ENCODE assay signal across 12 mouse cellular contexts in genomic region chr1:178820556-178821435, GRCm38 (mm10).
A peak's percentile ranks its signal among the peaks of the same experiment; 100 is the strongest.
DNase-seq lines count a peak whose midpoint lies in the region; ATAC-seq and TF ChIP-seq lines count a peak whose summit lies in the region.
"Had no signal": no experiment of that assay in that cellular context is flagged by ENCODE, and none has a peak within 500 bp of the region (broad histone marks: within the 10 kb centered on the region; RNA-seq: fewer than 3 reads in every experiment).

No protein-coding gene starts in this region.

- H3K4me1 ChIP-seq in forebrain, postnatal 0 days (ENCODE audit: insufficient read depth), result no peaks in the 10 kb centered on the region
- peaks cover 29% of the 10 kb centered on the region for H3K4me1 ChIP-seq in limb, embryonic 14.5 days (ENCODE audit: control insufficient read depth, insufficient read depth, low read length)

- H3K9me3 ChIP-seq in forebrain, postnatal 0 days (ENCODE audit: low read length), result no peaks in the 10 kb centered on the region
- no peaks in the 10 kb centered on the region for H3K9me3 ChIP-seq in limb, embryonic 14.5 days (ENCODE audit: control insufficient read depth, low read length)

- H3K9ac ChIP-seq in forebrain, postnatal 0 days, result no peak overlapping the region
- no peak overlapping the region for H3K9ac ChIP-seq in limb, embryonic 14.5 days (ENCODE audit: low read depth, low read length, severe bottlenecking)

- H3K36me3 ChIP-seq in forebrain, postnatal 0 days (ENCODE audit: insufficient read depth), result no peaks in the 10 kb centered on the region
- no peaks in the 10 kb centered on the region for H3K36me3 ChIP-seq in limb, embryonic 14.5 days (ENCODE audit: control insufficient read depth, insufficient read depth, low read length)

- no peak overlapping the region for H3K4me3 ChIP-seq in forebrain, postnatal 0 days (ENCODE audit: low read depth, low read length)
- no peak overlapping the region for H3K4me3 ChIP-seq in limb, embryonic 14.5 days (replicated peaks; ENCODE audit: low read length)
- H3K4me3 ChIP-seq: heart, adult 2 months had no signal

- no peak for TF ChIP-seq CTCF in forebrain, postnatal 0 days (IDR thresholded peaks at IDR 0.05; ENCODE audit: low read depth)

- no peak overlapping the region for H3K27ac ChIP-seq in forebrain, postnatal 0 days (ENCODE audit: low read depth, low read length)
- no peak overlapping the region for H3K27ac ChIP-seq in limb, embryonic 14.5 days (replicated peaks; ENCODE audit: low read depth, low read length)
- H3K27ac ChIP-seq: heart, adult 2 months; macrophage had no signal

- WGBS in forebrain, postnatal 0 days, result 24% methylated on average over 14 of the region's 14 CpGs
- 41% methylated on average over 14 of the region's 14 CpGs for WGBS in limb, embryonic 14.5 days

- DNase-seq in embryo, embryonic 11 days, result peak; percentile 52
- no peak for DNase-seq in embryo, embryonic 10 days (ENCODE audit: low spot score)
- peak; percentile 62 for DNase-seq in Muller cell, postnatal 12 days (ENCODE audit: inconsistent ontology term)
- DNase-seq in forebrain, postnatal 0 days, result peak; percentile 42
- peak; percentile 54 for DNase-seq in limb, embryonic 14.5 days (ENCODE audit: low spot score)
- no peak for DNase-seq in frontal cortex, postnatal 14 days (ENCODE audit: low spot score in 2 of 2)
- DNase-seq in gastrocnemius, postnatal 25 days, result no peak
- DNase-seq in ovary, postnatal 14 days (ENCODE audit: low spot score), result no peak
- DNase-seq: adrenal gland, adult 2 months; heart, adult 2 months; kidney, adult 8-10 months had no signal

- 0 out of 2 replicates have a peak, but pooled peaks cover 7% of the 10 kb centered on the region for H3K27me3 ChIP-seq in forebrain, postnatal 0 days (ENCODE audit: insufficient read depth, low read length)
- H3K27me3 ChIP-seq in limb, embryonic 14.5 days (ENCODE audit: control insufficient read depth, insufficient read depth, low read length), result no peaks in the 10 kb centered on the region

- peak; percentile 78 for ATAC-seq in forebrain, postnatal 0 days
- ATAC-seq in limb, embryonic 14.5 days (ENCODE audit: low FRiP score, low read depth), result peak; percentile 84

- H3K4me2 ChIP-seq in forebrain, postnatal 0 days (ENCODE audit: low read depth), result no peak overlapping the region
- H3K4me2 ChIP-seq in limb, embryonic 14.5 days (replicated peaks; ENCODE audit: low read depth, low read length, severe bottlenecking), result peak overlapping the region; percentile 24

- no peak for TF ChIP-seq POLR2A in limb, embryonic 14.5 days (IDR thresholded peaks at IDR 0.05; ENCODE audit: borderline replicate concordance, extremely low read depth, insufficient read depth, insufficient read length)

Comparison
In these comparisons a context has a peak if more than half of its experiments do, and no peak if none do; other contexts are left out.
1. DNase-seq: peak in embryo, embryonic 11 days (single experiment), Muller cell, postnatal 12 days (single experiment), forebrain, postnatal 0 days (single experiment) and limb, embryonic 14.5 days (single experiment); none in embryo, embryonic 10 days (single experiment), frontal cortex, postnatal 14 days (0 of 2), gastrocnemius, postnatal 25 days (single experiment) and ovary, postnatal 14 days (single experiment).